Mouse (Mus musculus): Measurements from ENCODE around the gene Eif5b. TPM values are rescaled to one million over a fixed set of nuclear protein-coding genes. Genes with fewer than 3 reads are reported as not detected.
"Not testable (repeated sequence)": the region's sequence is repeated elsewhere in the genome, so short reads cannot be mapped to it uniquely, and the experiment has no call there.

The Eif5b gene
- 10 to 100 TPM; 34.6 to 34.7 TPM for total RNA-seq (2021)
- long read RNA-seq, experiment 1, full-length matches to known transcripts = 16 of 32 reads
- long read RNA-seq, experiment 1, partial matches to known transcripts = 16 of 32 reads
- long read RNA-seq, experiment 1, other reads (novel, unspliced or antisense) = 0 of 32 reads
- long read RNA-seq, experiment 2, full-length matches to known transcripts = 8 of 23 reads
- long read RNA-seq, experiment 2, partial matches to known transcripts = 15 of 23 reads
- long read RNA-seq, experiment 2, other reads (novel, unspliced or antisense) = 0 of 23 reads

DNA sequence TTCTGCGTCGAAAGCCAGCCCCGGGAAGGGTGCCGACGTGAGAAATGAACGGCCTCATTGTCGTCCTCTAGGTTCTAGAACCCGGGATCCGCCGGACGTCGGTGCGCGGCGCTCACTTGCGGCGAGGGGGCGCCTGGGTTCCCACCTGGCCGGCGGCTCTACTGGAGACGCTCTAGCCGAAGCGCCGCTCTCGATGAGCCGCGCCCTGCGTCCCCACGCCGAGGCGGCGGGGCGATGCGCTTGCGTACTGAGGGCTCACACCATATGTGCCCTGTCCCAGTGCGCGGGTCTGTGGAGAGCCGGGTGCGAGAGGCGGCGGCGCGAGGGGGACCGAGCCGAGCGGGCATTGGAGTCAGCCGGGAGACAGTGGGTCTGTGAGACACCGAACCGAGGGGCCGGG is at the start of gene Eif5b, which contains the start of gene Txndc9:
TSS of gene Eif5b (plus strand) at position 144 of the 400 bp plus-strand sequence.
TSS of gene Txndc9 (minus strand) at position 27 of the 400 bp plus-strand sequence.
- intact Hi-C loops (cut with DNase I) = loop anchor here (5.0 kb wide), 1 partner anchor 106 kb away; the partner anchor contains the start of genes Mitd1 and Mrpl30
- peak; percentile 96 to 97 for DNase-seq (ENCODE audit: low spot score in 2 of 2)

DNA sequence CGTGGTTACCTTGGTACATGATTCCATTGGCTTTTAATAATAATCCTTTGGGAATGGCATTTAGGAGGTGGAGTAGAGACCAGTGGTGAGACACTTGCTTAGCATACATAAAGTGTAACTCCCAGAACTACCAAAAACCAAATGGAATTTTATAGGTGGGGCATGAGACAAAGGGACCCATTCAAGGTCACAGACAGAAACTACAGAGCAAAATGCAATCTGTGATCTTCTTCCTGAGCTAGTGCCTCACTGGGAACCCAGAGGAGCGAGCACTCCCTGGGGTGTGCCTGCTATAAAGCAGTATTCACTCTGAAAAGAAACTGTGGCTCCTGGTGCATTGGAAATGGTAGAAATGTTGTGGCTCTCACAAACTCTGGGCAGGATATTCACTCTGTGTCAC is 48.9 kb upstream of the Eif5b start:
- no peak for DNase-seq (ENCODE audit: low spot score in 2 of 2)
- intact Hi-C loops (cut with DNase I) = no loop called here

DNA sequence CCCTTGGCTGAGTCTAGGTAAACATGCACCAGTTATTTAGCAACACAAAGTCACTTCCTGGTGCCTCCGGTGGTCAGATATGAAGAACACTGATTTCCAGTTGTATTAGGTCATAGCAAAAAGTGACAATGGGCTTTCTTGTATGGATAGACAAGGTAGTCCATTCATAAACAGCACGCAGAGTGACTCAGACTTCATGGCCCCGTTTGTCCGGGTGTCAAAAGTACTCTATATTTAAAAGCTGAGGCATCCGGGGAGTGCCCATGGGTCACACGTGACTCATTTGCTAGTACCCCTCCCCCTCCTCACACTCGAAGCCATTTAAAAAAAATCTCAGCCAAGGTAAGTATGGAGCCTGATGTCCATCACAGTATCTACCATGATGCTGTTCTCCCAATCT is 43.0 kb upstream of the Eif5b start:
- intact Hi-C loops (cut with DNase I) = no loop called here
- DNase-seq (ENCODE audit: low spot score in 2 of 2) = no peak

DNA sequence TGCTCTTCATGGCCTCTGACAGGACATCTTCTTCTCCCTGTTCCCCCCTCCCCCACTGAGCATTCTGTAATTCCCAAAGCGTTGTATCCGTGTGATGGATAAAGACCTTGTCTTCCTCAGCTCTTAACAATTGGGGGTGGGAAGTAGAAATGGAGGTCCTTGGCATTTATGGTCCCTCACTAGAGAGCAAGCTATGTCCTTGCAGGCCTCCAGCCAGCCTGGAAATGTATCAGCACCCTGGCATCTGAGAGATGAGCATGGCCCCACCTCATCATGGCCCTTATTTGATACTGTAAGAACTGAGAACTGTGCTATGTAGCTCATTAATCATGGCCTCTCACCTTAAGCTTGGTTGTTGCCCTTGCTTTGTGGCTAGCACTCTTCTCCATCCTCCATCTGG is 42.6 kb upstream of the Eif5b start:
- intact Hi-C loops (cut with DNase I) = no loop called here
- DNase-seq (ENCODE audit: low spot score in 2 of 2) = no peak

DNA sequence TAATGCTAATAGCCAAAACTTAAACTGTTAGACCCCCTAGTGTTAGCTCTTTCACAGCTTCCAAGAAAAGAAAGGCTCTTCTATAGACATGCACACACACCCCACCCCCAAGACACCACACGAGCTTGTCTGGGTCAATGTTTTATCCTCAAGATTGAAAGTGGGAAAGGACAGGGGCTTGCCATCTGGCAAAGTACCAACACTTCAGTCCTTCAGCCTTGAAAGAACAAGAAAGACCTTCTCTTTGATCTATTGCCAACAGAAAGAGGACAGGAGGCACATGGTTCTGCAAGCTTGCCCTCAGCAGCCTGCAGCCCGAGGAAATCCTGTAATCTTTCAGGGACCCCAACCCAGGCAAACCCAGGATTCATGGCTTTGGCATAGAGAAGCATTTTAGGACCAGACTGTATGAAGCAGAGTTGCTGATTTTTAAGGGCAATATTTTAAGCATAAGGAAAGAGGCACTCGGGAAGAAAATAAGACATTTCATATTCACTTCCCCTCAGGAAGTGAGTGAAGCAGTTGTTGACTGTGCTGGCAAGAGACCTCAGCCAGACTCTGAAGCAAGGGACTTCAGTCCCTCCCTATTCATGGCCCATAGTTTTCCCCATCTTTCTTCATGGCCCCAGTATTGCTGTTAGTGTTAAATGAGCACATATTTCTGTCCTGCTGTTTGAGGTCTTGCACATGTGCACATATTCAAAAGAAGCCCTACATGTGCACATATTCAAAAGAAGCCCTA is 40.9 kb upstream of the Eif5b start:
- intact Hi-C loops (cut with DNase I) = no loop called here
- peak; percentile 23 to 60 for DNase-seq (ENCODE audit: low spot score in 2 of 2)

DNA sequence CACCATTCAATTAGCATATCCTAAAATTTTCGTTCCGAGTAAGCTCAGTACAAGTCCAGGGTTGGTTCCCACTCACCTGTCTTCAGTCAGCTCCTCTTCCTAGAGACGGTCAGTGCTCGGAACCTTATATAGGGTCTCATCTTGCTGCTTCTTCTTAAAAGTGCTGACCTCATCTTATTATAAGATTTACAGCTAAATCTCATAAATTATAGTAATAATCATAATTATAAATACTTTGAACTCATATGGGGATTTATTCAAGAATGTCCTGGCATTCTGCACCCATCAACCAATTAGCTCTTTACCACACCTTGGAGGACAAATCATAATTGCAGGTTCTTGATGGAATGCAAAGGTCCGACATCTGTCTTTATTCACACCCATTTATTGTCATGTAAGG is 40.2 kb upstream of the Eif5b start, which contains the start of gene Lyg1:
TSS of gene Lyg1 (minus strand) at position 101 of the 400 bp plus-strand sequence.
- DNase-seq (ENCODE audit: low spot score in 2 of 2) = no peak
- intact Hi-C loops (cut with DNase I) = no loop called here

DNA sequence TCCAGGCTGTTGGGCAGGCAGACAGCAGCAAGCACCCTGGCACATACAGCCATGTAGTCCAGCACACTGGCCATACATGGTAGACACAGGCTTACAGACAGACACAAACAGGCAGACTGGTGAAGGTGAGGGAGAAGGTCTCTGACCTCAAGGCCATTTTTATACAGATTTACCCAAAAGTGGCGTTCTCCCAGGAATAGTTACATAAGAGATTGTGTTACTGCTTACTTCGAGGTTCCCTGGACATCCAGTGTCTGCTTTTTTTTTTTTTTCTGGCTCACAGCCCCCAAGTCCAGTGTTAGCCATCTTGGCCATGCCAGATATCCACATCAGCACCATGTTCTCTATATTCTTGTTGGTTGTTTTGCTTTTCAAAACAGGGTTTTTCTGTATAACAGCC is 39.3 kb upstream of the Eif5b start:
- DNase-seq (ENCODE audit: low spot score in 2 of 2) = no peak
- intact Hi-C loops (cut with DNase I) = no loop called here

DNA sequence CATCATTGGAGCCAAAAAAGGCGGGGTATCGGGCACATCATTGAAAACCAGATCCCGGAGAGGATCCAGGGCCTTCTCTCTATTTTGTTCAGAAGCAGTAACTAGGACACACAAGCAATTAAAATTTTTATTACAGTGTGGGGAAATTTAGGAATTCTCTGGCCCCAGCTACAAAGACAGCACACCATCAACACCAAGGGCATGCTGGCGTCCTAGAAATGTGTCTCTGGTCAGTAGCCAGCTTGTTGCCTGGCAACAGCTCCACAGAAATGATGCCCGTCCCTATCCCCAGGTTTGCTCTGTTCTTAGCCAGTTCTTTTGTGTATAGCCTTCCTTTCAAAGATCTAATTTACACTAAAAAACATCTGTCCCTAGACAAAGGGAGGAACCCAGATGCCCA is 38.3 kb upstream of the Eif5b start:
- intact Hi-C loops (cut with DNase I) = no loop called here
- peak; percentile 41 to 60 for DNase-seq (ENCODE audit: low spot score in 2 of 2)

DNA sequence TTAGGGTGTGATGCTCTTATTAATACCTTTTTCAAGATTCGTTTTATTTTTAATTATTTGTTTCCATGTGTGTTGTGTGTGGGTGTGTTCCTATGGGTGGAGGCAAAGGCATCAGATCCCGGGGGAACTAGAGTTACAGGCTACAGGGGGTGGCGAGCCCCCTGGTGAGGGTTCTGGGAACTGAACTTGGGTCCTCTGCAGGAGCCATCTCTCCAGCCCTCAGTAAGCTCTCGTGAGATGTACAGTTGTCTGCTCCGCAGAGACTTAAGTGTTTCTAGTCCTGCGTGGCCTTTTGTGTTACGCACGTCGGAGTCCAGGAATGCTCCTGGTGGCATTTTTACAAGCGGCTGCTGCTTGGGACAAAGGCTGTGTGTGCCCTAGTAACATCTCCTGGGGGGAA is 32.2 kb upstream of the Eif5b start:
- DNase-seq (ENCODE audit: low spot score in 2 of 2) = no peak
- intact Hi-C loops (cut with DNase I) = loop anchor here (5.0 kb wide), 1 partner anchor 33 kb away; no protein-coding TSS in a partner anchor

DNA sequence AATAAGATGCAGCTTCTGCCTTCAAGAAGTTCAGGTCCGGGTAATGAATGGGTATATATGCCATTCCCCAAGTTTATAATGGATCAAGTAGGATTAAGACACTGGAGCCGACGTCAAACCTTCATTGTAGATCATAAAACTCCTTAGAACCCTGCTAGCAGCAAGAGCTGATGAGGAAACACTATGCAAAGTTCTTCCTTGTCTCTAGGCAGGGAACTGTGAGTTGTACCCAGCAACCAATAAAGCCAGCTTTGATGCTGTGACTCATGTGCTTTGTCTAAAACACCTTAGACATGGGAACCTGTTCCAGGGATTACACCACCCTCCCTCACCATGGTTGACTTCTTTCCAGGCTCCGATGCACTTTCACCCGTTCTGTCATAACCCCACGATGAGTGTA is 29.1 kb upstream of the Eif5b start:
- intact Hi-C loops (cut with DNase I) = loop anchor here (5.0 kb wide), 1 partner anchor 36 kb away; no protein-coding TSS in a partner anchor
- DNase-seq (ENCODE audit: low spot score in 2 of 2) = no peak

DNA sequence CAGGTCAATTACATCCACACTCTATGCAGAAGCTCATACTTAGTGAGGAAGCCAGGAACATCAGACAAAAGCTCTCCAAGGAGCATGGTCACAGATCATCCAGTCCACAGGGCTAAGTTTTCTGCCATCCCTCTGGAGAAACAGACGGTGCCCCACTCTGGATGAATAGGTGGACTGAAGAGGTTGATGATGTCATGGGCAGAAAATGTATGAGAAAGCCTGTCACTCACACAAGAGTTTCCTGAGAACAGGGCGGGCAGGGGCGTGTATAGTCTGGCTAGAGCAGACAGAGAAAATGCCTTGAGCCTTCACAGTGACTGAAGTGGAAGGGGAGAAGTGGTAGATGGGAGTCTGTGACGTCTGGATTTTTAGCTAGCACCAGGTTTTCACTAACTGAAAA is 26.3 kb upstream of the Eif5b start:
- intact Hi-C loops (cut with DNase I) = no loop called here

DNA sequence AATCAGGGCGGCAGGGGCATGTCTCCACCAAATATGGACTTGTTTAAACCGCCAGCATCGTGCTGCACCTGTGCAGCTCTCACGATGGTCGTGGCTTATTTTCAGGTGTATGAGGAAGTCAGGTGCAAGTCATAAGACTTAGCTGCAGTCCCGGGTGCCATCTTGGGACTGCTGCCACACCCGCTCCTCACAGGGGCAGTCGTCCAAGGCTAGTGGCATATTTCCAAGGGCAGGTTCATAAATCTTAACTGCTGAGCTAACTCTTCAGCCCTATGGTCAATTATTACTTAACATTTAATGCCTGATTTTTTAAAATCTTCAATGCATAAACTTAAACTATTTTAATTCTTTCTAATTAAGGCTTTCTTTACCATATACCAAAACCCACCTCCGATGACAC is 21.1 kb upstream of the Eif5b start:
- intact Hi-C loops (cut with DNase I); DNase-seq (ENCODE audit: low spot score in 2 of 2): not testable (repeated sequence)

More for the DNA sequence above, 26.3 kb upstream of the Eif5b start:
- no peak for DNase-seq (ENCODE audit: low spot score in 2 of 2)

DNA sequence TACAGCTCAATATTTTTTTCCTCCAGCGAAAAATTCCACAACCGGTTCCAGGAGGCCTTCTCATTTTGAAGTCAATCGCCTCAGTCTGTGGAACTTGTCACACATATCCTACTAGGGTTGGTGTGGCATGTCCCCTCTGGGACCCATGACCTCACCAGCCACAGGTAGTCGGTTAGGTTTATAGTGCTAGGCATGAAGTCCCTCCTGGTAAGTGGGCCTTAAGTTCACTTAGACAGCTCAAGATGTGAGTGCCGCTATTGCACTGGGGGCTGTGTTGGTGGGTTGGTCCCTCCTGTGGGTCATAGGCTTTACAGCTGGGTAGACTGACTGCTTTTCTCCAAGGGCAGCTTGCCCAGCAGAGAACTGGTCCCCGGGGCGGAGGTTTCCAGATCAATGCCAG is 20.5 kb upstream of the Eif5b start:
- no peak for DNase-seq (ENCODE audit: low spot score in 2 of 2)
- intact Hi-C loops (cut with DNase I) = no loop called here

DNA sequence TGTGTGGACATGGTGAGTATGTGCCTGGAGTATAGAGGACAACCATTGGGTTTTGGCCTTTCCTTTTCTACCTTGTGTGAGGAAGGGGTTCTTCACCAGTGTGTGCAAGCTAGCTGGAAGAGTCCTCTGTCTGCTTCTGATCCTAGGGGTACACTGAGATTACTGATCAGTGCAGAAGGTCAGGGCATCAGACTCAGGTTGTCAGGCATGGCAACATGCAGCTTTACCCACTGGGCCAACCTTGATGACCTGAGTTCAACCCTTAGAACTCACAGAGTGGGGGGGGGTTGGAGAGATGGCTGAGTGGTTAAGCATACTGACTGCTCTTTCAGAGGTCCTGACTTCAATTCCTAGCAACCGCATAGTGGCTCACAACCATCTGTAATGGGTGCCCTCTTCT is 13.5 kb upstream of the Eif5b start:
- intact Hi-C loops (cut with DNase I) = no loop called here
- no peak for DNase-seq (ENCODE audit: low spot score in 2 of 2)

DNA sequence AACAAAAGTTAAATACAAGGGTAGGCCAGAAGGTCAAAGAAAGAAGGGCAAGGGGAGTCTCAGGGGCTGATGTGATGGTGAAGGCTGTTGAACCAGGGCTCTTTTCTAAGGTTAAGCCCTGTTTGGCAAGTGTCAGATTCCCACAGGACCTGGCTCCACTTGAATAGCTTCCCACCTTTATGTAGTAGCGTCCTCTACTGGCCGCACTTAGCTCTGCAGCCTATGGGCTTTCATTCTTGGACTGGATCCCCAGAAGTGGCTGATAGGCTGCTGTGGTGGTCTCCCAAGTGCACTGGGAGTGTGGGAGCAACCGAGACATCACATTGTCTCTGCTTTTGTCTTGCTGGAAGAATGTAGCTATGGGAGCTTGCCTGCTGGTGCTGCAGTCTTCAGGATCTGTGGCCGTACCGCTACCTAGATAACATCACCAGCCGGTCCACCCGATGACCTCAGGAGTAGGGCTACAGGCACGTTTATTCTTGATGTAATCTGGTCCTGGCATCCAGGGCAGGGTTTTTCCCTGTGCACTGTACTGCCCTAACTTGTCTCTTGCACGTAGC is 12.0 kb upstream of the Eif5b start:
- peak; percentile 64 for DNase-seq (ENCODE audit: low spot score in 2 of 2)
- intact Hi-C loops (cut with DNase I) = loop anchor here (5.0 kb wide), 1 partner anchor 84 kb away; no protein-coding TSS in a partner anchor

DNA sequence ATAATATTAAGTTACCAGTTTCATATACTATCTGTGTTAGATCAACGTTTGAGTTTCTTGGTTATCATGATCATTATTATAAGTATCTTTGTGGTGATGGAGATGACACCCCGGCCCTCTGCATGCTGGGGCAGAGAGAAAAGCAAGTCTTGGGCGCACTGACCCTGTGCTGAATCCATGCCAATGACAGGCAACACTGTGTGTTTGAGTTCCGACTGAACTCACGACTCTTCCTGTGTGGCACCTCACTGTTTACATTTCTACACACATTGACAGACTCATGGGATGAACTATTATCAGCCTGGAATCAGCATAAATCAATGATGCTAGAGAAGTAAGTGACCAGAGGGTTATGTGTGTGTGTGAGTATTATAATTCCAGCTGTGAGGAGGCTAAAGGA is 10.0 kb upstream of the Eif5b start:
- no peak for DNase-seq (ENCODE audit: low spot score in 2 of 2)
- intact Hi-C loops (cut with DNase I) = loop anchor here (5.0 kb wide), 1 partner anchor 86 kb away; no protein-coding TSS in a partner anchor

DNA sequence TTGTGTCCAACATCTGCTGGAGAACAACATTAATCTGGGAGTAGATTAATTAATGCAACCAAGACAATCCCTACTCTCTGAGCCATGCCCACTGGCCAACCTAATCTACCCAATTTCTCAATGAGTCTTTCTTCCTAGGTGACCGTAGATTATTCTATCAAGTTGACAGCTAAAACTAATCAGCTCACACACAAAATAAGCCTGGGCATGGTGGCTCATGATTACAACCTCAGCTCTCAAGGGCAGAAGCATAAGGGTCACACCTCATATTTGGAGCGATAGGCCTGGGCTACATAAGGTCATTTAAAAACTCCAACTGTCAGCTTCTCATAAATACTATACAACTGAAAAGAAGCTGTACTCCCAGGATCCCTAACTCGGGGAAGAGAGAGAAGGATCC is 1.6 kb upstream of the Eif5b start:
- DNase-seq (ENCODE audit: low spot score in 2 of 2) = no peak

DNA sequence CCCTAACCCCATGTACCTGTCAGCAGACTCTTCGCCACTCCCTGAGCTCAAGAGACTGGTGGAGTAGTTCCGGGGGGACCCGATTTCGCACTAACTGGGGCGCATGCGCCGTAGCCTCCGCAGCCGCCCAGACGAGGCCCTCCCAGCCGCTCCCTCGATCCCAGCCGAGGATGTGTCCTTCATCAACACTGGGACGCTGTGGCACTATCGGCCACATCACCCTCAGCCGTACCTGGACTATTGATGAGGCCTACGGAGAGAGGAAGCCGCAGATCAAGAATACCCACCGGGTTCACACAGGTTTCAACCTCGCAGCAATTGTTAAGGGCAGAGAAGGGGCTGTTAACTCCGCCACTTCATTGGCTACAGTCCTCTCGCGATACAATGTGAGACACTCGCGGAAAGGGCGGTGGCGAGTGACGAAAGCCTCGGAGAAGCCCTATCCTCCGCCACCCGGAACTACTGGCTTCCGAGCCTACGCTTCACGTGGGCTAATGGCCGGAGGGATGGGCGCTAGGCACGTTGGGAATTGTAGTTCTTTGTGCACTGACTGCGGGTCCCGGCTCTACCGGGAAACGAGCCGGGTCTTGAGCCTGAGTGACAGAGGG is 829 bp upstream of the Eif5b start:
- intact Hi-C loops (cut with DNase I) = loop anchor here (5.0 kb wide), 1 partner anchor 105 kb away; the partner anchor contains the start of genes Mitd1 and Mrpl30
- DNase-seq (ENCODE audit: low spot score in 2 of 2) = peak; percentile 98 to 99

More for the DNA sequence above, 1.6 kb upstream of the Eif5b start:
- intact Hi-C loops (cut with DNase I) = loop anchor here (5.0 kb wide), 1 partner anchor 104 kb away; the partner anchor contains the start of genes Mitd1 and Mrpl30

DNA sequence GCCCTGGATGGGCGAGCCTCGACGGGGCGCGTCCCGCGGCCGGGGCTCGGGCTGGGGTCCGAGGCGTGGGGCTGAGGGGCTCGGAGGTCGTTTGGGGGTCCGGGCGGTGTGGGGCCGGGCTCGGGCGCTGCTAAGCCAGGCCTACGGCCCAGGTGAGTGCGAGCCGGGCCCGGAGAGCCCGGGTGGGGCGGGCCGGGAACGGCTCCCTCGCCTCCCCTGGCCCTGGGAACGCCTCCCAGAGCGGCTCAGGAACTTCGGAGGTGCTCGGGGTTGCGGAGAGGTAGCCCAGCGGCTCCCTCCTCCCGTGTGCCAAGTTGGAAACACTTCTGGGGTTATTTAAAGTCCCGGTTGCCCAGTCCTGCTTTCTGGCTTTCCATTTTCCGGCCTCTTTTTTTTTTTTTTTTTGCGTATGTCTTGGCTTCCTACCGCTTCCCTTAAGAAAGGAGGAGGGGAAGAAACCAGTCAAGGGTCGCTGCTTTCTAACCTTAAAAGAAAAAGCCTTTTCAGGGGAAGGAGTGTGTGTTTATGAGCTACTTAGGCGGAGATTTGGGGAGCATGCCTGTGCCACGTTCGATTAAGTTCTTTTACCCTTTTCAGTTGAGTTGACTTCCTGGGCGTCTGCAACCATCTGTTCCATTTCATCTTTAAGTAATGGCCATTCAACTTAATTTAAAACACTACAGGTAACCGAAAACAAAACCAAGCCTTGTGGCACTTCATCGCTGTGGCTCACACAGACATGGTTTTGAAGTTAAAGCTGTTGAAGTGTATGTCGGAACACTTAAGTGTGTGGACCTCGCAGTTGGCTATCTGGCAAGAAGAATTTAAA is 775 bp downstream of the Eif5b start:
- DNase-seq (ENCODE audit: low spot score in 2 of 2) = no peak
- intact Hi-C loops (cut with DNase I) = loop anchor here (5.0 kb wide), 1 partner anchor 106 kb away; the partner anchor contains the start of genes Mitd1 and Mrpl30

Data from left cerebral cortex, postnatal 14 days (tissue).